Mouse (Mus musculus): ENCODE results near the gene Lsm11. TPM values are rescaled to one million over a fixed set of nuclear protein-coding genes. Genes with fewer than 3 reads are reported as not detected.

Lsm11 gene
- 2.0 and 2.3 TPM in 2 replicates for polyA plus RNA-seq (2015; fragmentation: Nextera tagmentation; extraction: Ambion mirVana)

DNA sequence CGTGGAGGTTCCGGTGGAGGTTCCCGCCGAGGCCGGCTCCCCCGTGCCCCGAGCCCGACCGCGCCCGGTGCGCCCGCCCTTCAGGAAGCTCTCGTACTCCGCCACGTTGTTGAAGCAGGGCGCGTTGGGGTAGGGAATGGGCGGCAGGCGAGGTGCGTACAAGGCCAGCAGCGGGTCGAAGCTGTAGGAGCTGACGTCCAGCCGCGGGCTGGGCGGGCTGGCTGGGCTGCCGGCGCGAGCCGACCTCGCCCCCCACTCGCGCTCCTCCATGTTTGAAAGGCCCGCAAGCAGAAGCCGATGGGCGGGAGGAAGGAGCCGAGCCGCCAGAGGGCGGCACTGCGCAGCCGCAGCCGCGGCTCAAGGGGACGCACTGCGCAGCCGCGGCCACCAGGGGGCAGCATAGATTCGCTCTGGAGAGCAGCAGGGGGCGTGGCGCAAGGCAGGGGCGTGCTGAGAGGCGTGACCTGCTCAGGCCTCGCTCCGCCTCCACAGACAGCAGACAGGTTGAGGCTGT is at the start of gene Lsm11:
Lsm11 (minus strand) TSS at position 293 of the 514 bp plus-strand sequence.

DNA sequence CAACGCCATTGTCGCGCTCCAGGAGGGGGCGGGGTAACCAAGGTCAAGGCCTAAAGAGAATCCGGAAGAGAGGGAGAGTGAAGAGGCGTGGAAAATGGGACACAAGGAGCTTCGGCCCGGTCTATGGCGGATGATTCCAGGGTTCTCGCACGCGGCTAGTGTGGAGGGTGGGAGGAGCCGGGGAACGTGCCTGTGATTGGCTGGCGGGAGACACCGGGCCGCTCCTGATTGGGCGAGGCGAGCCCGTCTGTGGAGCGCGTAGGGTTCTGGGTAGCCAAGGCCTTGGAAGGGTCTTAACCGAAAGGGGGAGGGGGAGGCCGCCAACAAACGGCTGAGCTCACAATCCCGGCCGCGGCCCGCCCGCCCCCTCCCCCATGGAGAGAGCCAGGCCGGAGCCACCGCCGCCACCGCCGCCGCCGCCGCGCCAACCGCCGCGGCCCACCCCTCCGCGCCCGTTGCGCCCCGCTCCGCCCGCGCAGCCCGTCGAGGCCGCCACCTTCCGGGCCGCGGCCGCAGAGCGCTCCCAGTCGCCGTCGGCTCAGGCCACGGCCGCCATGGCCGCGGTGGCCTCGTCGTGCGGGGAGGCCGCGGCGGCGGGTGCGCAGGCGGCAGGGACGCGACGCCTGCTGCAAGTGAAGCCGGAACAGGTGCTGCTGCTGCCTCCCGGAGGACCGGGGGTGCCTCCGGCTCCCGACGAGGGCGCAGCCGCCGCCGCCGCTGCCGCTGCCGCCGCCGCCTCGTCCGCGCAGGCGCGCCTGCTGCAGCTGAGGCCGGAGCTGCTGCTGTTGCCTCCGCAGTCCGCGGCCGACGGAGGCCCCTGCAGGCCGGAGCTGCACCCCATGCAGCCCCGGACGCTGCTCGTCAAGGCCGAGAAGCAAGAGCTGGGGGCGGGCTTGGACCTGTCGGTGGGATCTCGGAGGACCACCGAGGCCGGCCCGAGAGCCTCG is 35.5 kb upstream of the Lsm11 start, which contains the start of gene Sox30:
Sox30 (plus strand) TSS at position 365 of the 947 bp plus-strand sequence.

DNA sequence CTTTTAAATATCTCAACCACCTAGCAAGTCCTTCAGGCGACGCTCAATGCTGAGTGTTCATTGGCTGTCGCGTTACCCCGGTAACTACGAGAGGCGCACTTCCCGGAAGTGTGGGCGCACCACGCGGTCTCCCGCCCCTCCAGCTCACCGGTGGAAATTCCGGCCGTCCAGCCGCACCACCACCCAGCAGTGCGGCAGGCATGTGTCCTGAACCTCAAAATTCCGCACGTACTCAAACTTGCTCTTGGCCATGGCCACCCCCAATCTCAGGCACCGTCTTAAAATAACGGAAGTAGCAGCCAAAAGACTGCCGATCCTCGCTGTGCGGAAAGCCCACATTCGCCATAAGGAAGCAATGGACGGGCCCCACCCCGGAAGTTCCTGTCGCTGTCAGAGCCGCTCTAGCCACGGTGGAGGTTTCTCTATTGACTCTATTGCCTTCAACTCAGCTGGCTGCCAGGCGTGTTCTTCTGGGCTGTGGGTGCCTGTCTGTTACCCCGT is 10.4 kb upstream of the Lsm11 start, which contains the start of gene Thg1l:
Thg1l (minus strand) TSS at position 368 of the 501 bp plus-strand sequence.

Other genes with a start within 250 kb of the Lsm11 start
- 44.1 and 44.7 TPM in 2 replicates for gene Clint1, start 92.9 kb downstream of the Lsm11 start, polyA plus RNA-seq (2015; fragmentation: Nextera tagmentation; extraction: Ambion mirVana)
- gene Thg1l, start 10.6 kb upstream of the Lsm11 start, polyA plus RNA-seq (2015; fragmentation: Nextera tagmentation; extraction: Ambion mirVana), result 3.7 and 4.2 TPM in 2 replicates
- 0.21 and 0.22 TPM in 2 replicates for gene Sox30, start 35.4 kb upstream of the Lsm11 start, polyA plus RNA-seq (2015; fragmentation: Nextera tagmentation; extraction: Ambion mirVana)
- gene Gm12166, start 107.4 kb upstream of the Lsm11 start, polyA plus RNA-seq (2015; fragmentation: Nextera tagmentation; extraction: Ambion mirVana), result 3.3 and 3.4 TPM in 2 replicates
- 6.9 and 7.0 TPM in 2 replicates for gene Adam19, start 111.1 kb upstream of the Lsm11 start, polyA plus RNA-seq (2015; fragmentation: Nextera tagmentation; extraction: Ambion mirVana)
- 0.24 and 0.82 TPM in 2 replicates for gene Nipal4, start 221.6 kb upstream of the Lsm11 start, polyA plus RNA-seq (2015; fragmentation: Nextera tagmentation; extraction: Ambion mirVana)

Data from skeletal muscle tissue, postnatal 0 days (tissue).